Mouse (Mus musculus) liver, embryonic 15.5 days (tissue): ENCODE results near the gene Copz1. TPM values are rescaled to one million over a fixed set of nuclear protein-coding genes. Genes with fewer than 3 reads are reported as not detected.
A peak's percentile ranks its signal among the peaks of the same experiment; 100 is the strongest.

Source experiments
- ATAC-seq: fragments of 200-750 bp; cut with Nextera tagmentation; 2 replicates; pipeline ENCODE4 v1.8.0; 2017; ENCODE audit warnings: moderate number of reproducible peaks, mild to moderate bottlenecking, moderate library complexity; ENCODE audit not compliant: insufficient read depth
- H3K27ac ChIP-seq: fragments of 300-500 bp; sonication (generic); replicated peaks from 2 replicates; pipeline ENCODE4 v1.5.1; 2015; ENCODE audit warnings: mild to moderate bottlenecking, inconsistent platforms
- H3K27me3 ChIP-seq: fragments of 300-500 bp; sonication (generic); 2 replicates; pipeline ENCODE4 v1.6.1; 2015; ENCODE audit warnings: mild to moderate bottlenecking, inconsistent platforms
- H3K36me3 ChIP-seq: fragments of 300-500 bp; sonication (generic); replicated peaks from 2 replicates; pipeline ENCODE4 v1.6.1; 2015; ENCODE audit warnings: moderate library complexity, mild to moderate bottlenecking, inconsistent platforms
- H3K4me1 ChIP-seq: fragments of 300-500 bp; sonication (generic); replicated peaks from 2 replicates; pipeline ENCODE4 v1.6.1; 2015; ENCODE audit warnings: inconsistent platforms
- H3K4me2 ChIP-seq: fragments of 300-500 bp; sonication (generic); 2 replicates; pipeline ENCODE4 v1.6.1; 2015; ENCODE audit warnings: moderate library complexity, mild to moderate bottlenecking, inconsistent platforms
- H3K4me3 ChIP-seq: fragments of 300-500 bp; sonication (generic); replicated peaks from 2 replicates; pipeline ENCODE4 v1.5.1; 2015; ENCODE audit warnings: mild to moderate bottlenecking, inconsistent platforms
- H3K9ac ChIP-seq: fragments of 300-500 bp; sonication (generic); 2 replicates; pipeline ENCODE4 v1.6.1; 2015; ENCODE audit warnings: moderate library complexity, mild to moderate bottlenecking, inconsistent platforms
- H3K9me3 ChIP-seq: fragments of 300-500 bp; sonication (generic); replicated peaks from 2 replicates; pipeline ENCODE4 v1.6.1; 2016; ENCODE audit warnings: inconsistent platforms
- WGBS: fragments of 180-500 bp; shearing (Covaris S2); methylation state at CpG from one replicate; pipeline ENCODE4 v1.1.7; 2015; ENCODE audit warnings: mixed read lengths; ENCODE audit not compliant: insufficient replicate concordance; 5-methylcytosine and 5-hydroxymethylcytosine counted together
- polyA plus RNA-seq: library from polyadenylated mRNA; unstranded; fragments of >200 nt; fragmentation: Nextera tagmentation; extraction: Ambion mirVana; gene quantifications from 2 replicates; pipeline ENCODE4 v1.2.1, GENCODE M21; 2015

Copz1 gene
- polyA plus RNA-seq, 1 experiment from 2014 or later, result 196 TPM

GRCm38 (mm10) chr15:103303916-103304615 lies 31.6 kb downstream of the Copz1 start:
- H3K36me3 ChIP-seq, result peaks cover 7% of the 10 kb centered on the region
- H3K9ac ChIP-seq, result no peak overlapping the region
- peaks cover 68% of the 10 kb centered on the region for H3K27me3 ChIP-seq
- H3K4me3 ChIP-seq, result peak overlapping the region; percentile 59
- ATAC-seq, result no peak
- WGBS, result 11% methylated on average over 8 of the region's 8 CpGs
- peak overlapping the region; percentile 58; the same call in 1 of the 2 replicates for H3K27ac ChIP-seq
- peaks cover 65% of the 10 kb centered on the region for H3K4me1 ChIP-seq
- H3K4me2 ChIP-seq, result peak overlapping the region; percentile 89
- H3K9me3 ChIP-seq, result no peaks in the 10 kb centered on the region

GRCm38 (mm10) chr15:103304616-103304969 lies 32.1 kb downstream of the Copz1 start:
- ATAC-seq, result no peak
- H3K36me3 ChIP-seq, result peaks cover 2% of the 10 kb centered on the region; the same call in 1 of the 2 replicates
- H3K9me3 ChIP-seq, result no peaks in the 10 kb centered on the region
- peak overlapping the region; percentile 59 for H3K4me3 ChIP-seq
- peak overlapping the region; percentile 58 for H3K27ac ChIP-seq
- WGBS, result under 1% methylated on average over 9 of the region's 9 CpGs
- peaks cover 73% of the 10 kb centered on the region for H3K27me3 ChIP-seq
- peak overlapping the region; percentile 89 for H3K4me2 ChIP-seq
- peaks cover 66% of the 10 kb centered on the region for H3K4me1 ChIP-seq
- H3K9ac ChIP-seq, result peak overlapping the region; percentile 13

GRCm38 (mm10) chr15:103305070-103305678 lies 32.7 kb downstream of the Copz1 start:
- H3K4me2 ChIP-seq, result peak overlapping the region; percentile 89
- WGBS, result under 1% methylated on average over 71 of the region's 71 CpGs
- peak overlapping the region; percentile 59 for H3K4me3 ChIP-seq
- peaks cover 73% of the 10 kb centered on the region for H3K27me3 ChIP-seq
- H3K9ac ChIP-seq, result peak overlapping the region; percentile 22
- H3K36me3 ChIP-seq, result no peaks in the 10 kb centered on the region
- H3K4me1 ChIP-seq, result peaks cover 63% of the 10 kb centered on the region
- peak; percentile 79 for ATAC-seq
- peak overlapping the region; percentile 75 for H3K27ac ChIP-seq
- no peaks in the 10 kb centered on the region for H3K9me3 ChIP-seq

- peak overlapping the region; percentile 75 for H3K27ac ChIP-seq
- no peak overlapping the region for H3K9ac ChIP-seq
- WGBS, result 32% methylated on average over 8 of the region's 8 CpGs
- peaks cover 73% of the 10 kb centered on the region for H3K27me3 ChIP-seq
- peak overlapping the region; percentile 59 for H3K4me3 ChIP-seq
- no peaks in the 10 kb centered on the region for H3K9me3 ChIP-seq
- ATAC-seq, result no peak
- peaks cover 63% of the 10 kb centered on the region for H3K4me1 ChIP-seq
- H3K4me2 ChIP-seq, result peak overlapping the region; percentile 89
- H3K36me3 ChIP-seq, result no peaks in the 10 kb centered on the region
Observed at GRCm38 (mm10) chr15:103305792-103306645, 33.5 kb downstream of the Copz1 start.

GRCm38 (mm10) chr15:103307125-103307524 lies 34.6 kb downstream of the Copz1 start:
- Histone ChIP-seq H3K4me1 (peaks cover 58% of the 10 kb centered on the region), H3K27ac (peak overlapping the region; percentile 75; the same call in 1 of the 2 replicates), H3K9ac (no peak overlapping the region), H3K9me3 (no peaks in the 10 kb centered on the region), H3K27me3 (peaks cover 67% of the 10 kb centered on the region), H3K36me3 (no peaks in the 10 kb centered on the region), H3K4me2 (peak overlapping the region; percentile 25; the same call in 1 of the 2 replicates), H3K4me3 (no peak overlapping the region)
- no peak for ATAC-seq
- under 1% methylated on average over 7 of the region's 7 CpGs for WGBS

DNA sequence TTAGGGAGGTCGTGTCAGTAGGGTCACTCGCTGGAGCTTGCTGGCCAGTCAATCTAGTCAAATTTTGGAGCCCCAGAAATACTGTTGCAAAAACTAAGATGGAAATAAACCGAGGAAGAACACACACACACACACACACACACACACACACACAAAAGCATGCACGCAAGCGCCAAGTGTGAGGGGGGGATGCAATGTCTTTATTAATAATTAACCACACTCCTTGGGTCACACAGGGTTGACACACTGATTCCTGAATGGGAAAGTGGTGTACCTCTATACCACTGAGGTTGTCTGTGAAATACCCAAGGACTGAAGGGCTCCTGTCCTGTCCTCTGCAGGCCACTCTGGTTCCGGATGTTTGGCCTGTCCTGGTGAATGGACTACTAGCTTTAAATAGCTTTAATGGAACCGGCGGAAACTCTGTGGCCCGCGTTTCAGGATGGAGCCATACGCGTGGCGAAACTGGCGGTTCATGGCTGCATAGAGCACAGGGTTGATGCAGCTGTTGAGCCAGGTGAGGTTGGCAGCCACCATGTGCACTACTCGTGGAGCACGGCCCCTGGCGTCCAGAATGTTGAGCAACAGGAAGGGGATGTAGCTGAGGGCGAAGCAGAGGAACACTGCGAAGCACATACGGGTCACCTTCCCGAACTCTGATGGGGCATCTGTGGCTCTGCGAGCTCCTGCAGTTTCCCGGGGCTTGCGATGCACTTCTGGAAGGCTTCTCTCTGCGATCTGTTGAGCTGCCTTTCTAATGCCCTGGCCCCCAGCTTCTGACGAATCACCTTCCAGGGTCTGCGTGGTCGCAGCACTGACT lies 35.8 kb downstream of the Copz1 start:
- peak overlapping the region; percentile 49 for H3K4me2 ChIP-seq
- H3K27ac ChIP-seq, result no peak overlapping the region; the same call in 1 of the 2 replicates
- WGBS, result 35% methylated on average over 28 of the region's 28 CpGs
- H3K9ac ChIP-seq, result no peak overlapping the region
- H3K27me3 ChIP-seq, result peaks cover 56% of the 10 kb centered on the region
- ATAC-seq, result no peak
- peaks cover 56% of the 10 kb centered on the region for H3K4me1 ChIP-seq
- H3K4me3 ChIP-seq, result peak overlapping the region; percentile 30
- H3K36me3 ChIP-seq, result no peaks in the 10 kb centered on the region
- no peaks in the 10 kb centered on the region for H3K9me3 ChIP-seq

DNA sequence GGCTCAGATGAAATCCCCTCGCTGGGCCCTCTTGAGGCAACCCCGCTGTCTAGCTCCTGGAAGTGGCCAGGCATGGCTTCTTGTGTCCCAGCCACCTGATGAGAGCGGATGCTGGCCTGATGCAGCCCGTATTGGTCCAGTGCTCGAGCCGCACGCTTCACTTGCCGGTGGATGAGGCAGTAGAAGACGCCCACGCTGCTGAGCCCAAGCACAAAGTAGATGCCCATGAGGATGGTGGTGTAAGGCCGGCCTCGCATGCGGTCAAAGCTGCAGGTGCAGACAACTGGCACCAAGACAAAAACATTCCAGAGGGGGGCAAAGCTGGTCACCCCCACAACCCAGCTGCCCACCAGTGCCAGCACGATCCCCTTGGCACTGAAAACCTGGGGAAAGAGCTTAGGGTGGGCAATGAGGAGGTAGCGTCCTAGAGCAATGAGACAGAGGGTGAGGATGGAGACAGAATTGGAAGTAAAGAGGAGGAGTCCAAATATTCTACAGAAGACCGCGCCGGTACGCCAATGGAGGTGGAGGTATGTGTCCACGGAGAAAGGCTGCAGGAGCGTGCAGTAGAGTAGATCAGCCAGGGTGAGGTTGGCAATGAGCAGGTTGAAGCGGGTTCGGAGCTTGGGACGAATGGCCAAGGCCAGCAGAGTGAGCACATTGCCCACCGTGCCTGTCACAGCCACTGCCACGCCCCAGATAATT lies 36.5 kb downstream of the Copz1 start:
- no peak overlapping the region for H3K27ac ChIP-seq

DNA sequence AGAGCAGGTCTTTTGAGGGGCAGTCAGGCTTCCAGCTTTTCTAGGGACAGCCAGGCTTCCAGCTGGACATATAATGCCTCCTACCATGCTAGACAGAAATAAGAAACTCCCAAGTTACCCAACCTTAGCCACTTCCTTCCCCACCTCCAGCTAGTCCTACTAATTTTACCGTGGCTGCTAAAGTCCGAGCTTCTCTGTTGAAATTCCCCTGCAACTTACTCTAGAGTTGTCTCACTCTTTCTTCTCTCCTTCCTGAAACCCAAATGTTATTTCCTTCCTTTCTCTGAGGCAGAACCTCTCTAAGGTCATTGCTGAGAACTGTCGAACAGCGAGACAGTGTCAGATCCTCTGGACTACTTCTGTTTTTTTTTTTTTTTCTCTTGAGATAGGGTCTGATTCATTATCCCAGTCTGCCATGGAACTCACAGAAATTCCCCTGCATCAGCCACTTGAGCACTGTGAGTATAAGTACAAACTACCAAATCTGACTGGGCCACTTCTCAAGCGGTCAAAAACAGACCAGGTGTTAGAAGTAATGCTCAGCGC lies 37.9 kb downstream of the Copz1 start, which contains the start of gene Gpr84:
Gene Gpr84 (minus strand): TSS at position 248 of the 546 bp plus-strand sequence.
- no peak for ATAC-seq
- peak within 1 kb of the TSS; percentile 30 for H3K4me3 ChIP-seq
- H3K4me1 ChIP-seq, result peaks cover 58% of the 10 kb centered on the region
- H3K9me3 ChIP-seq, result no peaks in the 10 kb centered on the region
- WGBS, result 26% methylated on average over 6 of the region's 6 CpGs
- 0 out of 2 replicates have a peak within 1 kb of the TSS, but pooled peaks have one; percentile 49 for H3K4me2 ChIP-seq
- no peaks in the 10 kb centered on the region; the same call in 1 of the 2 replicates for H3K36me3 ChIP-seq
- peaks cover 34% of the 10 kb centered on the region for H3K27me3 ChIP-seq
- H3K27ac ChIP-seq, result 0 out of 2 replicates have a peak within 1 kb of the TSS, but pooled peaks have one; percentile 1
- no peak within 1 kb of the TSS for H3K9ac ChIP-seq

More for the DNA sequence above, 36.5 kb downstream of the Copz1 start:
- Histone ChIP-seq H3K9me3 (no peaks in the 10 kb centered on the region), H3K4me1 (peaks cover 58% of the 10 kb centered on the region), H3K4me2 (peak overlapping the region; percentile 49), H3K9ac (no peak overlapping the region), H3K27me3 (peaks cover 48% of the 10 kb centered on the region), H3K36me3 (no peaks in the 10 kb centered on the region), H3K4me3 (peak overlapping the region; percentile 30)
- WGBS, result 62% methylated on average over 26 of the region's 26 CpGs
- no peak for ATAC-seq

GRCm38 (mm10) chr15:103313495-103314095 lies 41.1 kb downstream of the Copz1 start:
- Histone ChIP-seq H3K4me3 (no peak overlapping the region), H3K27me3 (peaks cover 9% of the 10 kb centered on the region), H3K27ac (no peak overlapping the region), H3K4me1 (peaks cover 39% of the 10 kb centered on the region), H3K4me2 (no peak overlapping the region), H3K36me3 (peaks cover 6% of the 10 kb centered on the region; the same call in 1 of the 2 replicates), H3K9me3 (no peaks in the 10 kb centered on the region), H3K9ac (no peak overlapping the region)
- 31% methylated on average over 18 of the region's 18 CpGs for WGBS
- ATAC-seq, result no peak
